Mouse (Mus musculus) gastrocnemius, adult 18-20 months (tissue): ENCODE results near the gene Gm49416. TPM values are rescaled to one million over a fixed set of nuclear protein-coding genes. Genes with fewer than 3 reads are reported as not detected.

Experiments used
- DNase-seq: peaks from one replicate; pipeline ENCODE4 v3.0.0; 2021; ENCODE audit warnings: low spot score
- total RNA-seq, 2 experiments: library from RNA; stranded (reverse); gene quantifications; 2 replicates each; pipeline ENCODE4 v1.2.3; 2021

Gm49416 gene
- total RNA-seq, 2 experiments from 2014 or later: 1.2 to 2.3 TPM

DNA sequence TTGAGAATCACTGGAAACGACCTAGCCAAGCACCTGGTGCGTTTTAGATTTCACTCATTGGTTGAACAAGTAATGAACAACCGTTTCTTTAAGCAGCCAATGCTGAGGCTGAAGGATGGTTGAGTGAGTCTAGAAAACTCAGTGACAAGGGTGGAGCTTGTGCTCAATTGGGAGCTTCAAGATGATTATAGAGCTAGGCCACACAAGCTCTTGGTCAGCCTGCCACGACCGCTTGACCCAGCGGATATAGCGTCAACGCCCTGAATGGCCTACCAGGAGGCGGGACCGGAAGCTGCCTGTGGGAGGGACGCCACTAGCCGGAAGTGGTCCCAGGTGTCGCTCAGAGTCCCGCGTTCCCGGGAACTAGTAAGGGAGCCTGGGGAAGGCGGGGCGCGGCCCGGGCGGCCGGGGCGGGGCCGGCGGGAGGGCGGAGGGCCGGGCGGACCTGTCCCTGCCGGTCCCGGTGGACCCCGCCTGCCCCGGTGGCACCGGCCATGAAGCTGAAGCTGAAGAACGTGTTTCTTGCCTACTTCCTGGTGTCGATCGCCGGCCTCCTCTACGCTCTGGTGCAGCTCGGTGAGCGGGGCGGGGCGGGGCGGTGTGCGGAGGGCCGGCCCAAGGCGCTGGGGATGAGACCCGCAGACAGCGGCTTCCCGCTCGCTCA, 31.5 kb downstream of the Gm49416 start, which contains the start of gene B3gat3:
Gene B3gat3, plus strand, starts transcription at position 302 of the 664 bp plus-strand sequence.
- peak; percentile 97 for DNase-seq

DNA sequence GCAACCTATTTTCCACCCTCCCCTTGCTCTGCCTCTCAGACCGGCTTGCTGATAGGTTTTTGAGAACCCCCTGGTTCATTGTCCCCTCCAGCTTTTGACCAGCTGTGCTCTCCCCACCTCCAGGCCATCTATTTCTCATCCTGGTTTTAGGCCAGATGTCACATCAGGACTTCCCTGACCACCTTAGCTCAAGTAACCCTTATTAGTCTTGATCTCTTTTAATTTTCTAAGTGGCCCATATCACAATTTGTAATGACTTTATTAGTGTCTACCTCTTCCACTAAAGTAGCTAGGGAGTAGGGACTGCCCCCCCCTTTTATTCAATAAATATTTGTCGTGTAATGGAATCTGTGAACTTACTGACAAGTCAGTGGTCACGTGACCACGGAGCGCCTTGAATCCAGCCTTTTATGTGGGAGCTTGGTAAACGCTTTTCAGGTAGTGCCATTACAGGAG, 32.1 kb downstream of the Gm49416 start:
- DNase-seq: no peak

DNA sequence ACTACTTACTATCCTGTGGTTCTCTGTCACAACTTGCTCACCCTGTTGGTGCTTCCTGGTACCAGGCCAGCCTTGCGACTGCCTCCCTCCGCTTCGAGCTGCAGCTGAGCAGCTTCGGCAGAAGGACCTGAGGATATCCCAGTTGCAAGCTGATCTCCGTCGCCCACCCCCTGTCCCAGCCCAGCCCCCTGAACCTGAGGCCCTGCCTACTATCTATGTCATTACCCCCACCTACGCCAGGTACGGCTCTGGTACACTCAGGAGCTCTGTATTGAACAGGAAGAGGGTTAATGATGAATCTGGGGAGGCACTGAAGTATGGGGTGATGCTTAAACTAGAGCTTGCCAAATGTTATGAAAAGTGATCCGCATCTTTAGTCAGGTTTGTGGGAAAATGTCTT, 33.0 kb downstream of the Gm49416 start:
- DNase-seq: no peak

DNA sequence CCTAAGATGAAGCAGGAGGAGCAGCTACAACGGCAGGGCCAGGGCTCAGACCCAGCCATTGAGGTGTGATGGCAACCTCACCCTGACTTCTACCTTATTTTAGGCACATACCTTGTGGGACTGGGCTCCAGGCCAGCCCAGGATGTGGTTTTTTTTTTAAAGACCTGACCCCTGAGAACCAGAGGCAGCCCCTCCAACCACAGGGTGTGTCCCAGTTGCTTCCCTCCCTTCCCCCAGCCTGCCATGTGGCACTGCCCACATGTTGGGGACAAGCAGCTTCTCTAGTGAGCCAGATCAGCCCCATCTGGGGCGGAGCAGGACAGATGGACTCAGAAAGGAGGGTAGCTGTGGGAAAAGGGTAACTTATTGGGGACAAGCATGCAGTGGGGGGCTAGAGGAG, 38.0 kb downstream of the Gm49416 start:
- no peak for DNase-seq

DNA sequence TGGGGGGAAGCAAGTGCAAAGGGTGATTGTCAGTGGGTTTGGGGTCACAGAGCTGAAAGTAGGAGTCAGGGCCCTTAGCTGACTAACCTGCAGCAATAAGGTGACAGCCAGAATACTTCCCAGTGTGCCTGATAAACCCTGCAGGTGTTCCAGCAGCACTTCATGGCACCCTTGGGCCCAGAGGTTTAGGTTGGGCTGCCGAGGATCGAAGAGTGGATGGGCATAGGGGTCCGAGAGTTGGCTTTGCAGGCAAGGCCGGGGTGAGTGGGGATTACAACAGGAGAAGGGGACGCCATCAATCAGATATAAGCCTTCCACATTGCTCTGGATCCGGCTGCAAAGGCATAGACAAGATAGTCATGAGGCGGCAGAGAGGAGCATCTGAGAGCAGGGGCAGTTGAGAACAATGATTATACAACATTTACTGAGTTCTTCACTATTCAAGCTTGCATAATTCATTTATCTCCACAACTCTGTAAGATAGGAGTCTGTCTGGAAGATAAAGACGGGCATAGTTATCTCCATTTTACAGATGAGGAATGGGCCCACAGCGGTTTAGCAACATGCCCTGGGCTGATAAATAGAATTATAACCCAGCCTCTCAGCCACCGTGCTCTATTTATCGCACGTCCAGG, 39.3 kb downstream of the Gm49416 start:
- no peak for DNase-seq

DNA sequence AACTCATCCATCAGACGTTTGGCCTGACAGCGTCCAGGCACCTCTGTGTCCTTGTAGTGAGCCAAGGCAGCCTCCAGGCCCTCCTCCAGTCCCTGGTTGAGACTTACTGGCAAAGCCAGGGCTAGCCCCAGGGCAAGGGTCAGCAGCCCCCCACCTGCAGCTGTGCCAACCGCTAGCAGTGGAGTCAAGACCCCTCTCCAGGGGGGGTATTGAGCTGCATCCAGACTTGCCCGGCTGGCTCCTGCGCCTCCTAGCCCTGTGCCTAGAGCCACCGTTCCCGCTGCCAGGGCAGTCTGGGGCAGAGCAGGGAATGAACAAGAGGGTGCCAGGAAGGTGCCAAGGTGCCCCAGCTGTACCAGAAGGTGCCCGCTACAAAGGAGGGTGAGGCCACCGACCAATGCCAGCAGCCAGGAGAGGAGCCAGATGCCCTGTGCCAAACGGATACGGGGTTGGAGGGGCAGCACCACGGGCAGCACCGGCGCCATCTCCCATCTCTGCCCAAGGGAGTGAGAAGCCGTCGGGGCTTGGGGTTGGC, 40.0 kb downstream of the Gm49416 start:
- no peak for DNase-seq

DNA sequence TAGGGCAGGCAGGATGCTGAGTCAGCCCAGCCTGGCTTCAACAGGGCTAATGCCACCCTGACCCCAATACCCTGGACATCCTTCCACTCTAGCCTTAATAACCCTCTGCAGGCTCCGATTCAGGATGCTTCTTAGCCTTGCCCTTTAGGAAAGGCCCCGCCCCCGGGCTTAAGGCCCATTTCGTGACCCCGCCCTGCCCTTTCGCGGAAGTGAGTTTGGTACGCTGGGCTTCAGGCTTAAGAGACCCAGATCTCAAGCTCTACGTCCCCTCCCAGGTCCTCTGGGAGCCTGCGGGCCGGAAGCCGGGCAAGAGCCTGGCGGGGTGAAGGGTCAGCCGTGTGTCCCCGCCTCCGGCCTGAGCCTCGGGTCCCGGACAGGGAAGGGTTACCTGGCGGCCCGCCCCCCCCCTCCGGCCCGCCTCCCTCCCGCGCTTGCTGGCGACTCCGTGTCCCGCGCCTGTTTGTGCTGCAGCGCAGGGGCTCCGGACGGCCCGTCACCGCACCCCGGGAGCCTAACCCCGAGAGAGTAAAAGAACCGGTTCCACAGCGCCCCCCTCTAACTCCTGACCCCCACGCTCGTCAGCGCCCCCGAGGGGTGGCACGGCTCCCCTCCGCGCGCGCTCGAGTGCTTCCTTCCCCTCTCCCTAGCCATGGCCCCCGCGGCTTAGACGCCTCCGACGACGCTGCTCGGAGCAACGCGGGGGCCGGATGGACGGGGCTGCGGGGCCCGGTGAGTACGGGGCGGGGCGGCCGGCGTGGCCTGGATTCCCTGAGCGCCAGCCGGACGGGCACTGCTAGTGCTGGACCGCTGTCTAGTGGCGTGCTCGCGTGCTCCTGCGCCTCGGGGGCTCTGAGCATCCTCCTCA, 40.7 kb downstream of the Gm49416 start, which contains the start of the genes Rom1 and Eml3:
Gene Rom1, minus strand, starts transcription at position 133 of the 865 bp plus-strand sequence.
Gene Eml3, plus strand, starts transcription at position 329 of the 865 bp plus-strand sequence.
- DNase-seq: peak; percentile 95

DNA sequence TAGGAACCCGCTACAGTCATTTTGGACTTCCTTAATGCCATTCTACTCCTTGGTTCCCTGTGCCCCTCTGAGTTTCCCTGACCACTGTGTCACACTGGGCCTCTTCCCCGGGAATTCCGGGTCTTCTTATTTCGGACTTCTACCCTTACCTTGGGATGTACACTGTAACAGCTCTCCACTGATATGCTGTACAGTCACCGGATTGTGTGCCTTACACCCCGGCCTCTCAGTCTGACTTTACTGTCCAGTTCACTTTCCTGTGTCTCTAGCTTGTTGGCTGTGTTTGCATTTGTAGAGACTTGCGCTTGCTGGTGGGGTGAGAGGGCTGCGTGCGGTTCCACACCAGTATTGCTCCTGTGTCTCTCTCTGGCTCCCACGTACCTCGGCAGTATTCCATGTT, 41.4 kb downstream of the Gm49416 start:
- no peak for DNase-seq

DNA sequence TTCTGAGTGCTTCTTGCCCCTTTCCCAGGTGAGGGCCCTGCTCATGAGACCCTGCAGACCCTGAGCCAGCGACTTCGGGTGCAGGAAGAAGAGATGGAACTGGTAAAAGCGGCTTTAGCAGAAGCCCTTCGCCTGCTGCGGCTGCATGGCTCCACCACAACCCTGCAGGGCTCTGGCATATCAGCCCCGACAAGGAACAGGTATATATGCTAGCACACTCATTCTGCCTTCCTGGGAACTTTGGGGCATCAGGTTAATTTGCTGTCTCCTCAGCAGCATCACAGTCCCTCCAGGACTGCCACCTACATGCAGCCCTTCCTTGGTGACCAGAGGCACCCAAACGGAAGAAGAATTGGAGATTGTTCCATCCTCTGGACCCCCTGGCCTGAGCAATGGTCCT, 42.0 kb downstream of the Gm49416 start:
- no peak for DNase-seq

DNA sequence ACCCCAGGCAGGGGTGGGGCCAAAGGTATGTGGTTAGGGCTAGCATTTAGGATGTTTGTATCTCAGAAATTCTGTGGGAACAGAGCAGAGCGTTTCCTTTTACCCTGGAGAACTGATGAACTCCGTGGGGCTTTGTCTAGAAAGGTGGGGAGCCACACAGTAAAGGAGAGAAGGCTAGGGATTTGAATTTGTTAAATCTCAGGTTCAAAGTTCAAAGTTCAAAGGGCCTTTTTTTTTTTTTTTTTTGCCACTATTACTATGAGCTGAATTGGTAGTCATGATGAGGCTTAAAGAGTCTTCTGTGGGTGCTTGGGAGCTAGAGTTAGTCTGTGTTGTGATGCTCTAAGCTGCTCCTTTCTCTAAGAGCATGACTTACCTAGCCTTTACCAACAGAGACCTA, 48.0 kb downstream of the Gm49416 start:
- DNase-seq: no peak

DNA sequence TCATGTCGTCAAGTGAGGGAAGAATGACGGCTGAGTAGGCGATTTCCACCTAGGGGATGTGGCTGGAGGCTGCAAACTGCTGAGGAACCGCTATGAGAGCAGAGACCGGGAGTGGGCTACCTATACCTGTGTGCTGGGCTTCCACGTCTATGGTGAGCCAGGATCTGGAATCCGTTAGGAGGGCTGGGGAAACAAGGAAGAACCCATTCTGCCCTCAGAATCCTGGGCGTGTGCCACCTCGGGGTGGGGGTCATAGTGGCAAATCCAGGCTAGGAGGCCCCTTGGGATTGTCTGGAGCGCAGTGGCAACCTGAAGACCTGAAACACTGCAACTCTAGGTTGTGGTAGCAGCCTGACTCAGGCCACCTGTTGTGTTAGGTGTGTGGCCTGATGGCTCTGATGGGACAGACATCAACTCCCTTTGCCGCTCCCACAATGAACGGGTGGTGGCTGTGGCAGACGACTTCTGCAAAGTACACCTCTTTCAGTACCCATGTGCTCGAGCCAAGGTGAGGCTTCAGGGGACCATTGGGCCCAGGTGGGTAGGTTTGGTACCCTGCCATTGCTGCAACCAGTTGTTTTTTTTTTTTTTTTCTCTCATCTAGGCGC, 51.9 kb downstream of the Gm49416 start:
- DNase-seq: no peak

DNA sequence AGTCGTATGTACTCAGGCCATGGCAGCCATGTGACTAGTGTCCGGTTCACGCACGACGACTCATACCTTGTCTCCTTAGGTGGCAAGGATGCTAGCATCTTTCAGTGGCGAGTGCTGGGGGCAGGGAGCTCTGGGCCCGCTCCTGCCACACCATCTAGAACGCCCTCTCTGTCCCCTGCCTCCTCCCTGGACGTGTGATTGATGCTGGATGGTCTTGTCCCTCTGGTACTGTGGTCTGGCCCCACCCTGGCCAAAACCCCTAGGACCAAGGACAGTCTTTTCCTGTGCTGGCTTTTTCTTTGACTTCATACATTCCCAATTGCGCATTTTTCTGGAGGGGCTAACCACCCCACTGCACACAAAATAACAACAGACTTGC, 52.4 kb downstream of the Gm49416 start:
- DNase-seq: no peak

DNA sequence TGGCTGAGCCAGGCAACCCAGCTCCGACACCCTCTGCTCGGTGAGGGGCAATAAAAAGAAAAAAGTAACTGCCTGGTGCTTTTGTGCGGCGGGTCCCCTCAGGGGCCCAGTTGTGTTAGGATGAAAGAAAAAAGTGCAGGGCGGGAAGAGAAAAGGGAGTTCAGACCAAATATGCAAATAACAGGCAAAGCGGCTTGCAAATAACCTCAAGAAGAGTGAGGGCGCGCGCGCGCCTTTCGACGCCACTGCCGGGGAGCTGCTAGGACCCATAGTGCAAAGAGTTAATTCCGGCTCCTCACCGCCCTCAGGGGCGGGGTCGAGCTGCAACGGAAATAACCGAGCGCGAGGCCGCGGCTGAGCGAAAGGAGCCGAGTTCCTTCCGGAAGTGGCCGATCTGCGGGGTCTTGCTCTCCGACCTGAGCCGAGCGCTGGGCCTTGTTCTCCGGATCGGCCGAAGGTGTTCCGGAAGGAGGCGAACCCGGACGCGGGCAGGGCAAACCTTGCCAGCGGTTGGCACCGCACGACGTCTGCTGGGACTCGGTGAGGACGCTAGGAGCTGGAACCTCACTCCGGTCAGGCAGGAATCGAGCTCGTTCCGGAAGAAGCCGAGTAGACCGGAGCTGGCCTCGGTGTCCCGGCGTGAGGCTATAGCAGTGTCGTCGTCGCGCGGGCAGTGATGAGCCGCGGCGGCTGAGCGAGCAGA, 52.9 kb downstream of the Gm49416 start, which contains the start of gene Mta2:
Gene Mta2, plus strand, starts transcription at position 361 of the 703 bp plus-strand sequence.
- peak; percentile 95 for DNase-seq

DNA sequence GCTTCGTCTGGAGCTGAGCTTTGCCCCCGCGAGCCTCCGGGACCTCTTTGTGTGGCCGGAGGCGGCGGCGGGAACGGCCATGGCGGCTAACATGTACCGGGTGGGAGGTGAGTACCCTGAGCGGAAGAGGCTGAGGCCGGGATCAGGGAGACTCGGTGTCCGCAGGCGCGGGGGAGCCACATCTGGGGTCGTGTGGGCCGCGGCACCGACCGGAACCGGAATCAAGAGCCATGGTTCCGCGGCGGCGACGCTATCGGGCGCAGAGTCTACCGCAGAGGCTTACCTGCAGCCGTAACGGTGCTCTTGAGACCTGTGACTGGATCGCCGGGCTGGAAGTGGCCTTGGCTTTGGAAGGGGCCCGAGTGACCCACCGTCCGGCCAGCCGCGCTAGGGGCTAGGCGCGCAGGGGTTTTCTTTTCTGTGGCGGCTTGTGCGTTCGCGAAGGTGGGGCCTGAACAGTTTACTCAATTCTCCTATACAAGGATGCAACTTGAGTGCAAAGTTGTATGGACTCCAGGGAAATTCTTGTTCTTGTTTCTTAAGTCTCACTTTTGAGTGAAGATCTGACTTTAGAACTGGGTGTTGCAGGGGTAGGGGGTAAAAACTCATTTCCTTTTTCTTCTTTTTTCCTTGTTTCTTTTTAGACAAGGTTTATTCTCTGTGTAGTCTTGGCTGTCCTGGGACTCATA, 53.7 kb downstream of the Gm49416 start:
- no peak for DNase-seq

DNA sequence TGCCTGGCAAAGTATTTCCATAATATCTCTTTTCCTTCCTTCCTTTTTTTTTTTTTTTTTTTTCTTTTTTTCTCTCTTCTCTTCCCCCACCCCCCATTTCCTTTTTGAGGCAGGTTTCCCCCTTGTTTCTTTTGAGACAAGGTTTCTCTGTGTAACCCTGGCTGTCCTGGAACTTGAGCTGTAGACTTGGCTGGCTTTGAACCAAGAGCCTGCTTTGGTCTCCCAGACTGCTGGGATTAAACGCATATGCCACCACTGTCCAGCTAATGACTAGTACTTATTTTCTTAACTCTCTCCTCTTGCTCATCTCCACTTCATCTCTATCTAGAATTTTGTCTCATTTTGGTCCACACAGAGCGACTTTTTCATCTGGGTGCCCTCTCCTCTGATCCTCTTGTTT, 54.3 kb downstream of the Gm49416 start:
- DNase-seq: no peak

DNA sequence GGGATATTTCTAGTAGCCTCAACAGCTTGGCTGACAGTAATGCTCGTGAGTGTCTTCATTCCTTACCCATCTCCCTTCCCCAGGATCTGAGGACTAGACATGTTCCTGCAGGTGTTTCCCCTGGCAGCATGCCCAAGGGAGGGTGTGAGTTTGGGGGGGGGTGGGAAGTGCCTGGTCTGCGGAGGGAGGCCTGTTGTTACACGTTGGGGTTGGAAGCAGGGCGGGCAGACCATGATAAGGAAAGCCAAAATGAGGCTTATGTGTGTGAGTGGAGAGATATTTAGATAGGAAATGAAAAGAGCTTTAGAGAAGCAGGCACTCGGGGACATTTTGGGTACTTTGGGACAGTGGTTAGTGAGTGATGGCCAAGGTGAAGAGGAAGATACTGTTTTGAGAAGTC, 55.3 kb downstream of the Gm49416 start:
- no peak for DNase-seq

DNA sequence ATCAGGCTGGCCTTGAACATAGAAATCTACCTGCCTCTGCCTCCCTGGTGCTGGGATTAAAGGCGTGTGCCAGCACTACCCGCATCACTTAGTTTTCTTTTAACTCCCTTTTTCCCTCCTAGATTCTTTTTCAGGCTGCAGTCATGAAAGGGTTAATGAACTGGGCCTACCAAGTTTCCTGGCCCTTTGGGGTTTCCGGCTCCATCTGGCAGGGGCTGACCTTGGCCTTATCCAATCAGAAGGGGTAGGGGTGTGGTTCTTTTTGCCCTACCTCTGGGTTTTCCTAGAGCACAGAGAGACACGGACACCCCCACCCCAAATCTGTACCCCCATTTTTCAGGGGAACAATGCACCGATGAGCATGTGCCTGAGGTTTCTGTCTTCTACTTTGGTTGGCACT, 56.0 kb downstream of the Gm49416 start:
- DNase-seq: peak; percentile 68
